Mouse (Mus musculus): ENCODE measurements around the gene Tmem239.

Tmem239 gene

GRCm38 (mm10) chr2:130412775-130413174, 6.5 kb downstream of the Tmem239 start:
- no peak for DNase-seq

GRCm38 (mm10) chr2:130414094-130414856, 8.0 kb downstream of the Tmem239 start:
- peak in 1 of 2 experiments; percentile 8 for DNase-seq

- no peak for DNase-seq
These were observed 15.7 kb downstream of the Tmem239 start for GRCm38 (mm10) chr2:130421781-130422620.

- DNase-seq: peak; percentile 54 to 69
These were observed 17.3 kb downstream of the Tmem239 start for GRCm38 (mm10) chr2:130423397-130424125.

GRCm38 (mm10) chr2:130424126-130424853, 18.0 kb downstream of the Tmem239 start, which contains the start of the genes Vps16 and Pced1a:
TSS of gene Vps16 (plus strand) at chr2:130424339.
TSS of gene Pced1a (minus strand) at chr2:130424701.
- DNase-seq: peak; percentile 89 to 93

- no peak for DNase-seq
These were observed 18.8 kb downstream of the Tmem239 start for GRCm38 (mm10) chr2:130425112-130425511.

- DNase-seq: no peak
These were observed 23.6 kb downstream of the Tmem239 start for GRCm38 (mm10) chr2:130429851-130430250.

GRCm38 (mm10) chr2:130430484-130430883, 24.2 kb downstream of the Tmem239 start:
- DNase-seq: no peak

GRCm38 (mm10) chr2:130432157-130432556, 25.9 kb downstream of the Tmem239 start:
- no peak for DNase-seq

- DNase-seq: no peak
These were observed 26.9 kb downstream of the Tmem239 start for GRCm38 (mm10) chr2:130433152-130433551.

GRCm38 (mm10) chr2:130436769-130437168, 30.5 kb downstream of the Tmem239 start:
- DNase-seq: no peak

GRCm38 (mm10) chr2:130438861-130439260, 32.6 kb downstream of the Tmem239 start:
- DNase-seq: no peak

GRCm38 (mm10) chr2:130439840-130440480, 33.7 kb downstream of the Tmem239 start:
- DNase-seq: no peak

- no peak for DNase-seq
These were observed 35.9 kb downstream of the Tmem239 start for GRCm38 (mm10) chr2:130442162-130442561.

GRCm38 (mm10) chr2:130448449-130448848, 42.2 kb downstream of the Tmem239 start:
- DNase-seq: no peak

- peak; percentile 48 to 54 for DNase-seq
These were observed 42.9 kb downstream of the Tmem239 start for GRCm38 (mm10) chr2:130449021-130449793.

- peak; percentile 82 to 87 for DNase-seq
These were observed 43.6 kb downstream of the Tmem239 start, which contains the start of gene Ptpra for GRCm38 (mm10) chr2:130449794-130450433. TSS of gene Ptpra (plus strand) at chr2:130450278.

- peak; percentile 38 to 60 for DNase-seq
These were observed 44.1 kb downstream of the Tmem239 start for GRCm38 (mm10) chr2:130450434-130450796.

- no peak for DNase-seq
These were observed 44.9 kb downstream of the Tmem239 start for GRCm38 (mm10) chr2:130451086-130451726.

- DNase-seq: no peak
These were observed 45.4 kb downstream of the Tmem239 start for GRCm38 (mm10) chr2:130451727-130452090.

Measured in kidney, adult 8-10 months (tissue).